Mouse (Mus musculus): ENCODE results near the gene Maats1.
A peak's percentile ranks its signal among the peaks of the same experiment; 100 is the strongest.

The Maats1 gene

DNA sequence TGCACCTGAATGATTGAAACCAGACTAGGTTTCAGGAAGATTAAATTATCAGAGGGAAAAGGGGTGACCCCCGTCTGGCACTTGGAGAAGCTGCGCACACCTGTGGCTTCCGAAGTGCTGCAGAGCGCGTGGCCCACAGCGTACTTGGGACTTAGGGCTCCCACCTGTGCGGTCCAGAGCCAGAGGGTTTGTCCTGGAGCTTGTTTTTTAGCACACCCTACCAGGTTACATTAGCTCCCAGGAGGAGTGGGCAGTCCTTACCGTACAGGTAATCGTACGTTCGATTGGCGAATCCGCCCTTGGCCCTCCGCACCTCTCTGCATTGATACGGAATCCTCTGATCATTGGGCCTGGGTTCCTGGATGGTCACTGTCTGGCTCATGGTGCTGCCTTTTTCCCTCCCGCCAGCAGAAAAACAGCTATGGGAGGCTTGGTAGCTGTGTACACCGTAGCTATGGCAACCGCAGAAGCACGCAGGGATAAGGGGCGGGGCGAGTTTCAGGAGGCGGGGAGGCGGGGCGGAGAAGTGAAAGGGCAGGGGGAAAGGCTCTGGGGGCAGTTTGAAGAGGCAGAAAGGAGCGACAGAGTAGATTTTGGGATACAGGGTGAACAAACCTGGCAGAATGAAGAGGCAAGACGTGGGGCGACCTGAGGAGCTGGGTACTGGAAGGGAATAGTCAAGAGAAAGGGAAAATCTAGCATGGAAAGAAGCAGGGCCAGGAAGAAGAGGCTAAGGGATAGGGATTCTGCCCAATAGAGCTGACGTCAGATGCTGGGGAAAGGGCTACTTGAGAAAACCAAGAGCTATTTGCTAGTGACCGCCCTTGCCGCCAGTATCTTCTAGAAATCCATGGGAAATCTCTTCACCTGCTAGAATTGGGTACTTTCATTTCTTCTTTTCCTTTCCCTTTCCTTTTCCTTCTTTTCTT lies at the start of gene Maats1:
Maats1 (minus strand) TSS at position 748 of the 929 bp plus-strand sequence.
- DNase-seq (ENCODE audit: low spot score in 2 of 2): peak; percentile 69 to 77

DNA sequence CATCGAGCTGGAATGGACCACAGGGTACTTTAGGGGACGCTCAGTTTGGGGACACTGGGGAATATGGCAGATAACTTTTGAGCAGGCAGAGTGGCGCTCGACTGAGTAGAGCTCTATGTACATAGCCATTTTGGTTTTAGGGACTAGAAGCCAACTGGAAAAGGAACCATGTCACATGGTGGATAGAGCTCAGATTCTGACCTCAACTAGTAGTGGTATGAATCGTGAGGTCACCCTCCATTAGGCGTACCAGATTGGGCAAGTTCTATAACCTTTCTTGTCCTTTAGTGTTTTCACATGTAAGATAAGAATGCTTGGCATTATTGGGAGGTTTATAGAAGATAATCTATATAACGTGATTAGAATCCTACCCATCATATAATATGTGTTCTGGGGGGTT lies 48.4 kb upstream of the Maats1 start:
- DNase-seq (ENCODE audit: low spot score in 2 of 2): no peak

DNA sequence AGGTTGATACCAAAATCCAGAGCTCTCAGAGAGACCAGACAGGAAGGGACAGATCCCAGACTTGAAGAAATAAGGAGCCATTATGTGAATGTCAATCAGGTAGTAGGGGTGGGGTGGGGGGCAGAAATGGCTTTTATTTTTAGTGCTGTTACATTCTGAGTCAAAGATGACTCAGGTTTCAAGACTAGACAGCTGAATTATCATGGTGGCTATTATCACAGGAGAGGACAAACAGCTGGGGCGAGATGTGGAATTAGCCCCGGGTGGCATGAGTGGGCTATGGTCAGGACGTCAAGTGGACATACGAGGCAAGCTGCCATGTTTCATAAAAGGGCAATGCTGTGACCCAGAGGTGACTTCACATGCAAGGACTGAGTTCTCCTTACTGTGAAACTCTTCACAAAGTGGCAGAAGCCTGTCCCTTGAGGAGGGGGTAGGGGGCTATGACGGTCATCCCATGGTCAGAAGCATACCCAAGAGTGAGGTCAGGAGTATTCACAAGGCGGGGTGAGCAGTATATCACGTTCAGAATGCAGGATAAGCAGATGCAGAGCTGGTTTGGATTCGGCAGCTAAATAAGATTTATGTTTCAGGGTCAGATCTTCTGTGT lies 47.4 kb upstream of the Maats1 start:
- no peak for DNase-seq (ENCODE audit: low spot score in 2 of 2)

DNA sequence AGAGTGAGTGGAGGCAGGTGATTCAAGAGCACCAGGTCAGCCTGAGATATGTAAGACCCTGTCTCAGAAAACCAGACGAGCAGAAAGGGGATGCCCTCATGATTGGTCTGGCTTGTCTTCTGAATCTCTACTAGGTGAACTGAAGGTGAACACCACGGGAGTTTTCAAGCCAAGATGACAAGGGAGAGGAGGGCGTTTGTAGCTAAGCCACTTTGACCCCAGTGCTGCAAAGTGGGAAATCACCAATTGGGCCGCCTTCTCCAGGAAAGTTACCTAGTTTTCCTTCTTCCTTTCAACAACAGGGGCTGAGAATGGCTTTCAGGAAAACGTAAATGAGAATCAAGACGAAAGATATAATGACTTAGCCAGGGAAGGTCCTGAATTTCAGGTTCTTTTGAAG lies 46.8 kb upstream of the Maats1 start:
- no peak for DNase-seq (ENCODE audit: low spot score in 2 of 2)

DNA sequence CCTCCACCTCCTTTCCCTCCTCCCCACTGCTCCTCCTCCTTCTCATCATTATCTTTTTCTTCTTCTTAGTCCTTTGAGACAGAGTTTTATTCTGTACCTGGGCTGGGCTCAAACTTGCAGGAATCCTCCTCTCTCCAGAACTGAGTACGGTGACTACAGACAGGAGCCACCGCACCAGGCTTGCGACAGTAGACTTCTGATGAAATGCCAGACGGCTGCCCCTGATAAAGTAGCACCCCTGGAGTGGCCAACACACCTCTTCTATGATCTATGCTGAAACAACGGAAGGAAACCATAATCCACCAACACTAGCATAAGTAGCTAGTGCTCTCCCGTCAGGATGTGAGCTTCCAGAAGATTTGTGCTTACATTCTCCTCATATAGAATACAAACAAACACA lies 45.4 kb upstream of the Maats1 start:
- DNase-seq (ENCODE audit: low spot score in 2 of 2): no peak

DNA sequence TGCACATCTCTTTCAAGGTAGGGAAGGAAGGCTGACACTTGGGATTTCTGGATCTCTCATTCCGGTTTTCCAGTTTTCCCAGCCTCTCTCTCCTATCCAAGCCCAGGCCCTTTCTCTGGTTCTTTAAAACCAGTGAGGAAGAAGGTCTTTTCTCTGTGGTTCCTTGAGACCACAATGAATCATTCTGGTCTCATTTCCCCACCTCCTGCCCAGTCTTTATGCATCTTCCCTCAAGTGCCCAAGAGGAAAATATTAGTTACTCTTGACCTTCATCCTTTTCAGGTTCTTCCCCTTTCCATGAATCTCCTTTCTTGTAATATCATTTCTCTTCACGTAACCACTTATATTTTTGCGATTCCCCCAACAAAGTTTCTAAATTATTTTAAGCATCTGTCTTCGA lies 43.8 kb upstream of the Maats1 start:
- DNase-seq (ENCODE audit: low spot score in 2 of 2): no peak

DNA sequence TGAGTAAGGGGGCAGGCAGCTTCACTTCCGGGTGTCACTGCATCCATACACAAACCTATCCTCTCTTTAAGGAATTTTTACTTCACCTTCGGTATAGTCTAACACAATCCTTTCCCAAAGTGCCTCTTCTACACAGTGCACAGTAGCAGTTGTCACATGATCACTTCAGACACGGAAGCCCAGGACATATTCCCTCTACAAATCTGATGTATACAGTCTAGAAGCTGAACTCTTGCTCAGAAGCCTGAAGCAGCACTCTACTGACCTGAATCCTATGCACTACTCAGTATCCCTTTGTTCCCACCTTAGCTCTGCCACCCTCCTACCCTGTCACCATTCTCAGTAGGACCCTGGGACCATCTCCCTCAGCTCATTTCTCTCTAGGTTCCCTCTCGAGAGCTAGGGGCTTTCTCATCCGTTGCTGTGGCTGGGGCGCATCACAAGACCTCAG lies 43.3 kb upstream of the Maats1 start:
- DNase-seq (ENCODE audit: low spot score in 2 of 2): no peak

DNA sequence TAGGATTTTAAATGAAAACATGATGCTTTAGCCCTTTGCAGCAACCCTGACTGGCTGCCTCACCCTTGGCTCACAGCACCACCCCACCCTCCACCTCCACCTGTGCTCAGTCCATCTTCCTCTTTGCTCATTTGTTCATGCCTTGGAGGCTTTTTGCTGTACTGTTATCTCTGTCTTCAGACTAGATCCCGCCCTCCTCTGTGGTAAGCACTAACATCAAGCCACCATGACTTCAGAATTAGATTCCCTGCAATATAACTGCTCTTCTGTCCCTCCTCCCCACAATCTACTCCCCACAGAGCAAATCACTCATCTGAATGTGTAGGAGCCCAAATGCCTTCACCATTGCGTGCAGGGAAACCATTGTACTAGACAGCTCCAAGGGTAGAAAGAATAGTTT lies 41.7 kb upstream of the Maats1 start:
- no peak for DNase-seq (ENCODE audit: low spot score in 2 of 2)

DNA sequence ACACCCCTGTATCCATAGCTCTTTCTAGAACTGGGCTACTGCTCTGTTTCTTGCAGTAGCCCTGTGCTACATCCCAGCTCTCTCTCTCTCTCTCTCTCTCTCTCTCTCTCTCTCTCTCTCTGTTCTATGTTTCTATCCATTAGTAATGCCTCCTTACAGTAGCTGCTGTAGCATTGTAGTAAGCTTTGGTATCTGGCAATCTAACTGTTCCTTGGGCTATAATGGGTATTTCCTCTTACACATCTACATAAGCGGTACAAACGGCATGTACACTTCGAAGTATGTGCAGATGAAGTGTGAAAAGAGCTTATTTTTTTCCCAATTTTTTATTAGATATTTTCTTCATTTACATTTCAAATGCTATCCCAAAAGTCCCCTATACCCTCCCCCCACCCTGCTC lies 38.0 kb upstream of the Maats1 start:
- DNase-seq (ENCODE audit: low spot score in 2 of 2): no peak

DNA sequence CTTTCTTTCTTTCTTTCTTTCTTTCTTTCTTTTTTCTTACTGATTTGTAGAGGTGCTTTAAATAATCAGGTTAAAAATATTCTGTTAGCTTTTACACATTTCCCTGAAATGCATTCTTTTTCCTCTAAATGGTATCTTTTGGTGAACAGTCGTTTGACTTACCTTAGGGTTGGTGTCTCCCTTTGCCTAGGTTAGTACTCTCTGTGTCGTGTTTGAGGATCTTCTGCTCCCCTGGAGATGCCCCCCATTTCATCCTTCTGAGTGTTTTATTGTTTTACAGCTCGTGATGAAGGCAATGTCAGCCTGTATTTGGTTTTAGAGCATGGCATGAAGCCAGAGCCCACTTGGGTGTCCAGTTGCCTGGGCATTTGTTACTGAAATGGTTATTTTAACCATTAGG lies 37.5 kb upstream of the Maats1 start:
- no peak for DNase-seq (ENCODE audit: low spot score in 2 of 2)

DNA sequence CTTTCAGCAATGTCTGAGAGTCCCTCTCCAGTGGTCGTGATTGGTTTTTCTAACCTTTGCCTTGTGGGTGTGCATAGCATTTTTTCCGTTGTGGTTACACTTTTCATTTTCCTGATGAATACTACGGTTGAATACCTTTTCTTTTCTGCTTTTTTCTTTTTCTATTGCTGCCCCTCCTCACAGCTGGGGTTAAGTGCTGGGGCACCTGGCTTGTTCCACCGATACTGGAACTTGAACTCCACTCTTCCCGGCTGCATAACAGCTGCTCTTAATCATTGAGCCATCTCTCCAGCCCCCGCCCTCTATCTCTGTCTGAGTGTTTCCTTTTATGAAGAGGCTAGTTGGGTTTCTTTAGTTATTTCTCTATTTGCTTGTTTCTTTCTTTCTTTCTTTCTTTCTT lies 37.1 kb upstream of the Maats1 start:
- DNase-seq (ENCODE audit: low spot score in 2 of 2): no peak

DNA sequence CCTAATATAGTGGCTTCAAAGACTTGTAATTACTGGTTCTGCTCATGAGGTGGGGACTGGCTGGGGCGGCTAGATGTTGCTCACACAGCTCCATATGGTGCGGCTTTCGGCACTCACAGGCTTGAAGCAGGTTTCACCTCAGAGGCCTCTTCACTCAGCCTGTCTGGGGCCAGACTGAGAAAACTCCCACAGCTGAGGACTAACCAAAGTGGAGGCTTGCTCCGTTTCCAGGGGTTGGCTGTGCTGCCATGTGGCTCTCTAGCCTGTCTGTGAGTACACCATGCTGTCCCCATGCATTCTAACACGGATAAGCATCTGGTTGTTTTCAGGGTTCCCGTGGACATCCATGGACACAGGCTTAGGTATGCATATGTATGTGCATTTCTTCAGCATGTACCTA lies 36.6 kb upstream of the Maats1 start:
- no peak for DNase-seq (ENCODE audit: low spot score in 2 of 2)

DNA sequence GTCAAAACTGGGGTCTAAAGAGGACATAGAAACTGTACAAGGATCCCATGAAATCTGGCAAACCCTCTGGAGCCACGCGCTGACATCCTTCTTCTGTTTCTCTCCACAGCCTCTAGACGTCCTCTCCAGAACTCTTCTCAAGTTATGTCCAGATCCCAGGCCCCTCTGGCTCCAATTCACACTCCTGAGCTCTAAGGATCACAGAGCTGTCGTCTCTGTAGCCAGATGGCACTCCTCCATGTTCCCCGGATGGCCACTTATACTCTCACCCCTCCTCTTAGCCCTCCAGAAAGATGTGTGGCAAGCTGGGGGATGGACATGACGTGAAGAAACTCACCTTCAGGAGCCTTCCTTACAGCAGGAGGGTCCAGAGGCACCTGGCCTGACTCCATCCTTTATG lies 35.6 kb upstream of the Maats1 start:
- no peak for DNase-seq (ENCODE audit: low spot score in 2 of 2)

DNA sequence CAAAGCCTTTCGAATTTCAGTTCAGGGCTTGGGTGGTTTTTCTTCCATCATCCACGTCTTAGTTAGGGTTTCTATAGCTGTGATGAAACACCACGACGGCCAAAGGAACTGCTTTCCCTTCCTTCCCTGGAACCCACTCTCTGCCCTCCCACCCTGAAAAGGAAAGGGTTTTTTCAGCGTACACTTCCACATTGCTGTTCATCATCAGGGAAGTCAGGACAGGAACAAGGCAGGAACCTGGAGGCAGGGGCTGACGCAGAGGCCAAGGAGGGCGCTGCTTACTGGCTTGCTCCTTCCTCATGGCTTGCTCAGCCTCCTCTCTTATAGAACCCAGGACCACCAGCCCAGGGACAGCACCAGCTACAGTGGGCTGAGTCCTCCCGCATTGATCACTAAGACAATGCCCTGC lies 34.9 kb upstream of the Maats1 start:
- no peak for DNase-seq (ENCODE audit: low spot score in 2 of 2)

DNA sequence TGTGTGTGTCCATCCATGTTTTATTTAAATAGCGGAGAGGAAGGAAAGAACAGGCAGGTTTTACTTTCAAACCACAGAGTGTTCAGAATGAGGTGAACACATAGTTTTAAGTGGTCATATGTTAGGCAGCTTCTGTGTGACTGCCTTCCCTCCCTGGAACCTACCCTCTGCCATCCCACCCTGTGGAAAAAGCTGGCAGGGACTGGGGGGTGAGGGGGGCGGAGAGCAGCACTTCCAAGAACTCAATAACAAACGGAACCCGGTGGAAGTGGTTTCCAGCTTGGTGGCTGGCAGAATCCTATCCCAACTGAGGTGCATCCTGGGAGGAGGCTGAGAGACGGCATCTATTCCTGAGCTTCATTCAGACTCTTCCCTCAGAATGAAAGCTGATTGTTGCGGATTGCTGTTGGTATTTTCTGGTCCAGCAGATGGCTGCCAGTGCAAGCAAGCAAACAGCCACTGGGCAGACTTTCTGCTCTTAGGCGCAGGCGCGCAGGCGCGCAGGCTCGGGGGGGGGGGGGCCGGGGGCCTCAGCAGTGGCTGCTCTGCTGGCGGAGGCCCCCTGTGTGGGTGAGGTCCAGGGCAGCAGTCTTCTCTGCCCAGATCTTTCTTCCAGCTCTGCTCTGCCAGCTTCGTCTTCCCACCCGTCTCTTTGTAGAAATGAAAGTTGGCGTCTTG lies 34.4 kb upstream of the Maats1 start:
- peak in 1 of 2 experiments; percentile 52 for DNase-seq (ENCODE audit: low spot score in 2 of 2)

DNA sequence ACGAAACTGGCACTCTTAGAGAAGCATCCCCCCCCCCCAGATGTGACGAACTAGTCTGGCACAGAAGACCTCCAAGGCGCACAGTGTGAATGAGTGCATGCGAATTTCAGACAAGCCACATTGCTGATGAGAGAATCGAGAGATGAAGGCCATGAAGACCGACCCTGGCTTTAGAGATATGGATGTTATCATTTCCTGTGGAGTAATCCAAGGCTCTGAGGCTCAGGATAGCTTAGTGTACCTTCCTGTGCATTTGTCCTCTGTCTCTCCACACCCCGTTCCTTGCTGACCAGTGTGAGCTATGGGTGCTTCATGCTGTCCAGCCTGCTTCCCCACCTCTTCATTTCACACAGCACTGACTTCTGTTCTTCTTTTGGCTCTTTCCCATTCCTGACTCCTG lies 33.2 kb upstream of the Maats1 start:
- no peak for DNase-seq (ENCODE audit: low spot score in 2 of 2)

DNA sequence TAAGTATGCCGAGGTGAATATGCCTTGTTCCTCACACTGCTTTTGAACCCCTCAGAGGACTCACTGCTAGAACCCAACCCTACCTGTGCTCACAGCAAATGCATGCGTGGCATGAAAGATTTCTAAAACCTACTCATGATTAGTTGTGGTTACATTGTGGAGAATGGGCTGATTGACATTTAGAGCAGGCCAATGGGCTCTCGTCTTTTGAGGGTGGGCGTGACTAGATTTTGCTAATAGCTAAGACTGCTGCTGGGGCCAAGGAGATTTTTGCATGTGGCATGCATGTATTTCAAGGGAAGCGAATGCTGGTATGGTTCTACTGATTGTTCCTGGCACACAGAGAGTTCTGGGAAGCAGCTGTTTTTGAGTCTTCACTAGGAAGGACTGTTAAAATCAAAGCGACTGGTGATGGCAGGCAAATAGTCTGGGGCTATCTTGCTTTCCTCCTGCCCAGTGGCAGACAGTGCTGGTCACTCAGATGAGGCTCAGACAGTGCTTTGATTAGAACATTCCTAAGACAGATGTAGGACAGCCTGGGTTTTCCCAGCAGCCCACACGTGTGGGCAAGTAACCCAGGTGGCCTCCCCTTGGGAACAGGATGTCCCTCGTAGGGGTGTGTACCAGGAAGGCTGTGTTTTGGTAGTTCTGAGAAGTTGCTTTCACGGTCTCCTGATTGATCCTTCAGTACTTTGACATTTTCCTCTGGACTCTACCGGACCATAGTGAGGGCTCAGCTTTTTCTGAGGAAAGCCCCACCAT lies 32.6 kb upstream of the Maats1 start:
- DNase-seq (ENCODE audit: low spot score in 2 of 2): no peak

DNA sequence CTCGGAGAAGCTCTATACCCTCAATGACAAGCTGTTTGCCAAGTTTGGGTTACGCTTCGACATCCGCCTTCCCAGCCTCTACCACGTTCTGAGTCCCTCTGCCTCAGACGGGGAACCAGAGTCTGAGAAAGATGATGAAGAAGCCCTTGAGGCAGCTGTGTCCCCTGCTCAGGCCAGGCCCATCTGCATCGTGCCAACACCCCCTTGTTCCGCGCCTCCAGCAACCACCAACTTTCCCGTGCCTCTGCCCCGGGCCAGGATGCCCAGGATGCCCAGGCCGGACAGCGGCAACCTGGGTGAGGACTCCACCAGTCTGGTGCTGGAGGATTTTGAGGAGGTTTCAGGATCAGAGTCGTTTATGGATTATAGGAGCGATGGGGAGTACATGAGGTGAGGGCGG lies 32.0 kb upstream of the Maats1 start:
- no peak for DNase-seq (ENCODE audit: low spot score in 2 of 2)

DNA sequence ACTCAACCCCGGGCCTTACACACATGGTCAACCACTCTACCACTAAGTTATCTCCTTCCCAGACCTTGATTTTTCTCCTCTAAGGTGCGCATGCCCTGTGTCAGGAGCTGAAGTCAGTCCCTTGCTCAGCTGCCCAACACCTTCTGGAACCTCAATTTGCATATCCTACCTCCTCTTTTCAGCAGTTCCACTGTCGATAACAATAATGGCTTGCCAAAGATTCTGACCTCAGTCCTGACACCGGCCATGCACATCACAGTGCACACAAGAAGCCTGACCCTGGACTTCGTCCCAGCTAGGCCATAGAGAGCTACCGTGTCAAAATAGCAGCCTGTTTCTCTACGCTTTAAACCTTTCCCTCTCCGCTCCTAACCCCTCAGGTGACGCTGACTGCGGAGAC lies 31.5 kb upstream of the Maats1 start:
- no peak for DNase-seq (ENCODE audit: low spot score in 2 of 2)

DNA sequence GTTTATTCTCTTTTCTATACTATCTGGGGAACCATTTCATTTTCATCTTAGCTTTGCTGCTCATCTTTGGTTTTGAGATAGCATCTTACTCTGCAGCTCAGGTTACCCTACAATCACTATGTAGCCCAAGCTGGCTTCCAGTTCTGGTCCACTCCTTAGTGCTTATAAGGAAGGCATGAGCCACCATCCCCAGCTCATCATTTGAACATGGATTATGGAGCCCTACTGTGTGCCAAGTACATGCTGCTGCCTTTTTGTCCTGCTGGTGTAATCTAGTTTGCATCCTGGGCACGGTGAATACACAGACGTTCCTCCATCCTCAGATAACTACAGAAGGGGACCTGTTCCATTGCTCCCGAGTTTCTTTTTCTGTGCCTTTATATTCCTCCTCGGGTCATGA lies 30.9 kb upstream of the Maats1 start:
- DNase-seq (ENCODE audit: low spot score in 2 of 2): no peak

DNA sequence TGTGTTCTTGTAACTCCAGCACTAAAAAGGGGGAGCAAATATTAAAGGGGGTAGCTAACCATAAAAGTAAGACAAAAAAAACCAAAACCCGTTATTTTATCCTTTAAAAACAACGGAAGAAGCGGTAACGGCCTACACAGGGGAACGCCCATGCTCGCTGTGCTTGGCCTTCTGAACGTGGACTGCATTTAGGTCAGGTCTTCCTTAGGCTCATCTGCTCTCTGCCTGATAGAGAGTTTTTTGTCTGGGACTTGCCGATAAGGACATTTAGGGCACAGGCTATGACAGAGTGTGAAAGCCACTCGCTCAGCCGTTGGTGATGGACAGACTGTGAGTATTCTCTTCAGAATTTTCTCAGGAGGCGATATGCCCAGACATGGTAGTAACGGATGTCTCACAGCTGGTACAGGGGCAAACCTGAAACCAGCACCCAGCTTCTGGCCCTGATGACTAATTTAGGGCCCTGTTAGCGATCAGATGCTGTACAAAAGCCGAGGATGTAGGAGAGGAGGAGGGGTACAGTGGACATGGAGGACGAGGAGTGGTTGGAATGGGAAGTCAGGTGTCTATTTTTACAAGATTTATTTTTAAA lies 29.9 kb upstream of the Maats1 start:
- DNase-seq (ENCODE audit: low spot score in 2 of 2): no peak
